Mouse (Mus musculus) E14TG2a.4 (cell line): ENCODE measurements around the gene Olfr877.

ENCODE experiments used
- CTCF ChIP-seq: conservative IDR thresholded peaks from 2 replicates; pipeline ENCODE4 v1.5.1; 2014; ENCODE audit warnings: low read length
- NANOG ChIP-seq: IDR thresholded peaks from 2 replicates; pipeline ENCODE4 v1.6.1; 2014; ENCODE audit warnings: borderline replicate concordance, low read length, mixed read lengths

DNA sequence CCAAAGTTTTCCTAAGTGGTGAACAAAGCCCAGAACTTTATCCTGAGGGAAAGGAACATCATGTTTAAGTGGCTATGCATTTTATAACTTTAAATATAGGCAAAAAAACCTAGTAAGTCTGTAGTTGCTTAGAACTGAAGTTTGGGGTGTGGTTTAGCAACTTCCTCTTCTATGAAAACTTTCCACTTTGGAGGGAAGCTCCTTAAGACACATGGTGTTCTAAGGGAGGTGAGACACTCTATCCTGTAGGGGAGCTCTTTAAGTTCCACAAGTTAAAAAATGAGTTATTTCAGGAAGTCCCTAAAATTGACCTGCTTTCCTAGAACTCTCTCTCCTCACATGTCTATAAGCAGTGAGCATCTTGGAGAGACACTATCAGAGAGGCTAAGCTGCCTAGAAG lies 46.8 kb upstream of the Olfr877 start:
- no peak for TF ChIP-seq CTCF
- TF ChIP-seq NANOG, result no peak
